Mouse (Mus musculus): ENCODE measurements around the gene Klf7. TPM values are rescaled to one million over a fixed set of nuclear protein-coding genes. Genes with fewer than 3 reads are reported as not detected.

Klf7 gene
- total RNA-seq (2023), result 68.8 TPM

GRCm38 (mm10) chr1:64121559-64122465 lies at the start of gene Klf7:
Gene Klf7, minus strand, starts transcription at chr1:64122282.

